Mouse (Mus musculus) limb, embryonic 13.5 days (tissue): ENCODE data around the gene Pkp1. TPM values are rescaled to one million over a fixed set of nuclear protein-coding genes. Genes with fewer than 3 reads are reported as not detected.

Source experiments
- ATAC-seq: fragments of 200-750 bp; cut with Nextera tagmentation; 2 replicates; pipeline ENCODE4 v1.8.0; 2017; ENCODE audit warnings: low read depth, moderate number of reproducible peaks, moderate TSS enrichment; ENCODE audit not compliant: low FRiP score
- H3K27ac ChIP-seq: fragments of 300-500 bp; sonication (generic); 2 replicates; pipeline ENCODE4 v1.5.1; 2015; ENCODE audit warnings: inconsistent platforms, mild to moderate bottlenecking, moderate library complexity
- H3K27me3 ChIP-seq: fragments of 300-500 bp; sonication (generic); 2 replicates; pipeline ENCODE4 v1.6.1; 2015; ENCODE audit warnings: mild to moderate bottlenecking, inconsistent platforms
- H3K36me3 ChIP-seq: fragments of 300-500 bp; sonication (generic); 2 replicates; pipeline ENCODE4 v1.6.1; 2015; ENCODE audit warnings: inconsistent platforms, mild to moderate bottlenecking, moderate library complexity
- H3K4me1 ChIP-seq: fragments of 300-500 bp; sonication (generic); 2 replicates; pipeline ENCODE4 v1.6.1; 2015; ENCODE audit warnings: inconsistent platforms
- H3K4me2 ChIP-seq: fragments of 300-500 bp; sonication (generic); replicated peaks from 2 replicates; pipeline ENCODE4 v1.6.1; 2015; ENCODE audit warnings: inconsistent platforms, mild to moderate bottlenecking, moderate library complexity
- H3K4me3 ChIP-seq: fragments of 300-500 bp; sonication (generic); 2 replicates; pipeline ENCODE4 v1.5.1; 2015; ENCODE audit warnings: moderate library complexity, mild to moderate bottlenecking, inconsistent platforms
- H3K9ac ChIP-seq: fragments of 300-500 bp; sonication (generic); 2 replicates; pipeline ENCODE4 v1.6.1; 2015; ENCODE audit warnings: mild to moderate bottlenecking, inconsistent platforms
- H3K9me3 ChIP-seq: fragments of 300-500 bp; sonication (generic); 2 replicates; pipeline ENCODE4 v1.6.1; 2016; ENCODE audit warnings: inconsistent platforms
- WGBS: fragments of 180-500 bp; shearing (Covaris S2); methylation state at CpG from one replicate; pipeline ENCODE4 v1.1.7; 2015; 5-methylcytosine and 5-hydroxymethylcytosine counted together
- polyA plus RNA-seq: library from polyadenylated mRNA; unstranded; fragments of >200 nt; fragmentation: Nextera tagmentation; extraction: Ambion mirVana; gene quantifications from 2 replicates; pipeline ENCODE4 v1.2.1, GENCODE M21; 2015

Gene Pkp1
- polyA plus RNA-seq, 1 experiment from 2014 or later, result 7.5 TPM

- 91% methylated on average over 6 of the region's 6 CpGs for WGBS
- Histone ChIP-seq H3K4me1 (no peaks in the 10 kb centered on the region), H3K27me3 (0 out of 2 replicates have a peak, but pooled peaks cover 3% of the 10 kb centered on the region), H3K36me3 (no peaks in the 10 kb centered on the region), H3K9ac (no peak overlapping the region), H3K4me2 (no peak overlapping the region), H3K27ac (no peak overlapping the region), H3K9me3 (no peaks in the 10 kb centered on the region), H3K4me3 (no peak overlapping the region)
- no peak for ATAC-seq
Observed at GRCm38 (mm10) chr1:135899295-135899694, 19.7 kb downstream of the Pkp1 start.

DNA sequence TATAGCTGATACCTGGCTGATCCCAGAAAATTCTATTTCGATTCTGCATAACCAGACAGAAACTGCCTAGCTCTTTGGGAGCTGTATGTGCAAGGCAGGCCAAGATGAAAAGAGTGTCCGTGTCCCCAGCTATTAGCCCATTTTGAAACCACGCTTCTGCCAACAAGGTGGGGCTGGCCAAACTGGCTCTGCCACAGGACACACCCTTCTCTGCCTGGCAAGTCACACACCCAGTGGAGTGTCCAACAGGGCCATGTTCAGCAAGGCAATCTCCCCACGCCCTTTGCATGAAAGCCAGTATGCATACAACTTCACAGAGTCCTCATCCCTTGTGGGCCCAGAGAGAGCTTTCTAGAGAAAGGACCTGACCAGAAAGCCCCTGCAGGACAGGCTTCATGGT lies 23.6 kb downstream of the Pkp1 start:
- Histone ChIP-seq H3K4me1 (no peaks in the 10 kb centered on the region), H3K9ac (no peak overlapping the region), H3K36me3 (no peaks in the 10 kb centered on the region), H3K27me3 (no peaks in the 10 kb centered on the region), H3K4me3 (no peak overlapping the region), H3K27ac (no peak overlapping the region), H3K4me2 (no peak overlapping the region), H3K9me3 (no peaks in the 10 kb centered on the region)
- ATAC-seq, result no peak
- WGBS, result 92% methylated on average over 4 of the region's 4 CpGs

- H3K4me1 ChIP-seq, result no peaks in the 10 kb centered on the region
- H3K36me3 ChIP-seq, result no peaks in the 10 kb centered on the region
- no peaks in the 10 kb centered on the region for H3K9me3 ChIP-seq
- H3K27me3 ChIP-seq, result no peaks in the 10 kb centered on the region
- 87% methylated on average over 3 of the region's 3 CpGs for WGBS
- no peak for ATAC-seq
- H3K27ac ChIP-seq, result no peak overlapping the region
- no peak overlapping the region for H3K9ac ChIP-seq
- no peak overlapping the region for H3K4me3 ChIP-seq
- H3K4me2 ChIP-seq, result no peak overlapping the region
Observed at GRCm38 (mm10) chr1:135893377-135893776, 25.6 kb downstream of the Pkp1 start.

DNA sequence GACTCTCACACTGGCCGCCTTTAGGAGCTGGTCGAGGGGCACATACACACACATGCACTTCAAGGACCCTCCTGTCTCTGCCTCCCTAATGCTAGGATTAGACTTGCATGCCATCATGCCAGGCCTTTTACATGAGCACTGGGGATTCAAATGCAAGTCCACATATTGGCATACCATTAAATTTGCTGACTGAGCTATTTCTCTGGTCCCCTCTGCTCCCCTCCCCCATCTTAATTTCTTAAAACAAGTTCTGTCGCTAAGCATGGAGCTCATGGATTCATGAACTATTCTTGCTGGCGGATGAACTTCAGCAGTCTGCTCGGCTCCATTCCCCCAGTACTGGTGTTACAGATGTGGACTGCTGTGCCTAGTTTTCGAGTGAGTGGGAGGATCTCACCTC lies 26.2 kb downstream of the Pkp1 start:
- Histone ChIP-seq H3K36me3 (no peaks in the 10 kb centered on the region), H3K27me3 (no peaks in the 10 kb centered on the region), H3K27ac (no peak overlapping the region), H3K4me2 (no peak overlapping the region), H3K9ac (no peak overlapping the region), H3K4me3 (no peak overlapping the region), H3K9me3 (no peaks in the 10 kb centered on the region), H3K4me1 (no peaks in the 10 kb centered on the region)
- 82% methylated on average over 6 of the region's 6 CpGs for WGBS
- ATAC-seq, result no peak

DNA sequence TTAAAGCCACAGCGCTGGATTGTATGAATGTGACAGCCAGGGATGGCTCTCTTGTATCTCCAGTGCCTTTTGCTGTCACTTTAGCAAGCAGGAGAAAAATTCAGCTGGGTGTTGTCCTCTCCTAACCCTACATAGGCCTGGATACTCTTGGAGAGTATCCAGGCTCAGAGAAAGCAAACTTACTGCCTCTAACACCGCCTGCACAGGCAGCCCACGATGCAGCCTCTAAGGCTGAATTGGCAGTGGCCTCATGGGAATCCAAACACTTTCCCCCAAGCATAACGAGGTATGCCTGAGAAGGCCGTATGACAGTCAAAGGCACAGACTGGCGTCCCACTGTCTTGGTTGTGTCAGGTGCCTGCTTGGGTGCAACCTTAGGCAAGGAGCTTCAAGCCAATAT lies 26.8 kb downstream of the Pkp1 start:
- Histone ChIP-seq H3K4me3 (no peak overlapping the region), H3K4me2 (no peak overlapping the region), H3K27ac (no peak overlapping the region), H3K36me3 (no peaks in the 10 kb centered on the region), H3K9ac (no peak overlapping the region), H3K9me3 (no peaks in the 10 kb centered on the region), H3K4me1 (no peaks in the 10 kb centered on the region), H3K27me3 (no peaks in the 10 kb centered on the region)
- 57% methylated on average over 6 of the region's 6 CpGs for WGBS
- no peak for ATAC-seq

DNA sequence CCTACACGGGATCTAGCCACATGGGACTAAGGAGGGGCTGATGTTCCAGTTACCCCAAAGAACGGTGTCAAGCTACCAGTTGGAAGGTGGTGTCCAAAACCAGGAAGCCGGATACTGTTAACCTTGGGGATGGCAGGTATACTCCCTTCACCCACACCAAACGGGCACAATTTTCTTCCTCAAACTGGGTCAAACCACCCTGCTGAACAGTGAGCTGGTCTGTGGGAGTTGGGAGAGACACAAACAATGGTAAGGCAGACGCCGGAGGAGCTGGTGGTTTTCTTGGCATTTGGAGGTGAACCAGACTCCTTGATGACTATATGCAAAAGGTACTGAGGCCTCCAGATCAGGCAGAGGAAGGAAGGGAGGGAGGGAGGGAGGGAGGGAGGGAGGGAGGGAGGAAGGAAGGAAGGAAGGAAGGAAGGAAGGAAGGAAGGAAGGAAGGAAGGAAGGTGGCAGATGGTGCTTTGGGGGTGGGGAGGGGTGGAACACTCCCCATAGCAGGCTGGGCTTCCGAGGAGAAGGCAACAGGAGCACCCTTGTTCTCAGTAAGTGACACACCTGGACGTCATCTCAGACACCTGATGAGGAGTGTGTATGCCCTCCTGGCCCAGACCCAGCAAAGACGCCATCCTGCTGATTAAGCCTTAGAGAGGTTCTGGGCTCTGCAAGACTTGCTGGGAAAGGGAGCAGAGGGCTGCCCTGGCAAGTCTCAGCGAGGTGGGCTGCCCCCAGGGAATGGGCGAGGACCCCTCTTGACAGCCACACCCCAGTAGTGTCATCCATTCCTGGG lies 27.4 kb downstream of the Pkp1 start:
- no peak; the same call in 1 of the 2 replicates for ATAC-seq
- Histone ChIP-seq H3K27me3 (no peaks in the 10 kb centered on the region), H3K4me3 (no peak overlapping the region), H3K4me2 (no peak overlapping the region), H3K9ac (no peak overlapping the region), H3K27ac (no peak overlapping the region), H3K4me1 (no peaks in the 10 kb centered on the region), H3K9me3 (no peaks in the 10 kb centered on the region), H3K36me3 (no peaks in the 10 kb centered on the region)
- 71% methylated on average over 11 of the region's 11 CpGs for WGBS

GRCm38 (mm10) chr1:135889461-135890185 lies 29.4 kb downstream of the Pkp1 start:
- WGBS, result 81% methylated on average over 20 of the region's 20 CpGs
- H3K4me1 ChIP-seq, result no peaks in the 10 kb centered on the region
- no peaks in the 10 kb centered on the region for H3K36me3 ChIP-seq

GRCm38 (mm10) chr1:135882385-135883109 lies 36.5 kb downstream of the Pkp1 start:
- Histone ChIP-seq H3K36me3 (no peaks in the 10 kb centered on the region), H3K9me3 (no peaks in the 10 kb centered on the region), H3K27me3 (no peaks in the 10 kb centered on the region), H3K4me3 (no peak overlapping the region), H3K4me2 (no peak overlapping the region), H3K4me1 (no peaks in the 10 kb centered on the region), H3K27ac (no peak overlapping the region), H3K9ac (no peak overlapping the region)
- ATAC-seq, result no peak
- 70% methylated on average over 10 of the region's 10 CpGs for WGBS

More at GRCm38 (mm10) chr1:135889461-135890185, 29.4 kb downstream of the Pkp1 start:
- H3K4me3 ChIP-seq, result no peak overlapping the region
- no peaks in the 10 kb centered on the region for H3K27me3 ChIP-seq
- H3K9me3 ChIP-seq, result no peaks in the 10 kb centered on the region
- H3K27ac ChIP-seq, result no peak overlapping the region
- no peak for ATAC-seq
- no peak overlapping the region for H3K4me2 ChIP-seq
- no peak overlapping the region for H3K9ac ChIP-seq

GRCm38 (mm10) chr1:135877248-135877647 lies 41.8 kb downstream of the Pkp1 start:
- no peak for ATAC-seq

GRCm38 (mm10) chr1:135872991-135873390 lies 46.0 kb downstream of the Pkp1 start:
- H3K4me3 ChIP-seq, result no peak overlapping the region
- no peaks in the 10 kb centered on the region for H3K9me3 ChIP-seq
- 80% methylated on average over 4 of the region's 4 CpGs for WGBS
- H3K4me1 ChIP-seq, result no peaks in the 10 kb centered on the region
- no peaks in the 10 kb centered on the region for H3K27me3 ChIP-seq
- no peak overlapping the region for H3K4me2 ChIP-seq
- ATAC-seq, result no peak
- H3K36me3 ChIP-seq, result no peaks in the 10 kb centered on the region
- H3K27ac ChIP-seq, result no peak overlapping the region
- no peak overlapping the region for H3K9ac ChIP-seq

More at GRCm38 (mm10) chr1:135877248-135877647, 41.8 kb downstream of the Pkp1 start:
- Histone ChIP-seq H3K36me3 (no peaks in the 10 kb centered on the region), H3K4me3 (no peak overlapping the region), H3K4me2 (no peak overlapping the region), H3K9ac (no peak overlapping the region), H3K4me1 (no peaks in the 10 kb centered on the region), H3K27ac (no peak overlapping the region), H3K27me3 (no peaks in the 10 kb centered on the region), H3K9me3 (no peaks in the 10 kb centered on the region)
- WGBS, result 45% methylated on average over 2 of the region's 2 CpGs

DNA sequence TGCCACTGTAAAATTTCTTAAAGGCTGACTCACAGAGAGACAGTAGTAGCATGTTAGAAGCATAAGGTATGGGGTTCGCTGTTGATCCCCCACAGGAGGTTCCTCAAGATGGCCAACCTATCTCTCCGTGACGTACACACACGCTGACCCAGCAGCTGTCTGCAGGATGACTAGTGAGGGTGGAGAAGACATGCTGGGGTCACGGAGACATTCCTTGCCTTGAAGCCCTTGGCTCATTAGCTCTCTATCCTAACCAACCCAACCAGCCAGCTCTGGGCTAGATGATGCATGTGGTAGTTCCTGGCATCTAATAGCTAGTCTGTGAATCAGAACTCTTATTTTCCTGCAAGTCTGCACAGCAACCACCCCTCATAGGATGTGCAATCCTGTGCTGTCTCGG lies 50.4 kb downstream of the Pkp1 start:
- Histone ChIP-seq H3K9me3 (no peaks in the 10 kb centered on the region), H3K27ac (no peak overlapping the region), H3K36me3 (no peaks in the 10 kb centered on the region), H3K4me2 (no peak overlapping the region), H3K27me3 (peaks cover 7% of the 10 kb centered on the region), H3K4me1 (no peaks in the 10 kb centered on the region), H3K4me3 (no peak overlapping the region), H3K9ac (no peak overlapping the region)
- 82% methylated on average over 6 of the region's 6 CpGs for WGBS
- no peak for ATAC-seq
